Mouse (Mus musculus) testis, adult 2 months (tissue): ENCODE data around the gene Megf8.

Experiments
- CTCF ChIP-seq: fragments of 200-500 bp; IDR thresholded peaks from 2 replicates; pipeline ENCODE4 v1.5.1; 2012; ENCODE audit warnings: low read depth, mild to moderate bottlenecking, inconsistent platforms, low read length, moderate library complexity; ENCODE audit not compliant: control insufficient read depth, insufficient read depth, insufficient replicate concordance
- POLR2A ChIP-seq: fragments of 200-500 bp; IDR thresholded peaks from 2 replicates; pipeline ENCODE4 v1.6.1; 2012; ENCODE audit warnings: low read depth, mild to moderate bottlenecking, inconsistent platforms, low read length, moderate library complexity; ENCODE audit not compliant: control insufficient read depth

DNA sequence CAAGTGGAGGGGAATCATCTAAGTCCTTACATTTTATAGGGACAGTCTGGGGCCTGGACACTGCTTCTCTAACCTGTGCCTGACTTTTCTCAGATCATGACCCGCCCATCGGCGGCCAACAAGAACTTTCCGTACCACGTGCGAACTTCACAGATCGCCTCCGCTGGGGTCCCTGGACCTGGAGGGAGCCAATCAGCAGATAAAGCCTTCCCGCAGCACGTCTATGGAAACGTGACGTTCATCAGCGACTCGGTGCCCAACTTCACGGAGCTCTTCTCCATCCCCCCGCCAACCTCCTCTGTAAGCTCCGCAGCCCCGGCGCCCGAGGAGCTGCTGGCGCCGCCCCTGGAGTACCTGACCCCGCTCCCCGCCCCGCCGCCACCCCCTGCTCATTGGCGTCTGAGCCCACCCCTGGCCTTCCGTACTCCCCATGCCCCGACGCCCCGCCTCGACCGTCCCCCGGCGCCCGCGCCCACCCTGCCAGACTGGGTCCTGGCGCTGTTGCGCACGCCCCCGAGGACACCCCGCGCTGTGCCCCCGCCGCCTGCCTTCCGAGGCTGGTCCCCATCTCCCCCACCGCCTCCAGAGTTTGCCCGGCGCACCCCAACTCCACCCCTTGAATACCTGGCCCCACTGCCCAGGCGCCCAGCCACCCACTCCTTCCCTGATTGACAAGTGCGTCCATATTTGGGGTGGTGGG is 2.2 kb upstream of the Megf8 start:
- no peak for TF ChIP-seq CTCF
- no peak for TF ChIP-seq POLR2A
